Mouse (Mus musculus) heart, adult 2 months (tissue): Measurements from ENCODE around the gene Pou3f3.

Experiments
- EP300 ChIP-seq: fragments of 200-500 bp; IDR thresholded peaks from 2 replicates; pipeline ENCODE4 v1.6.1; 2011; ENCODE audit warnings: low read depth, low read length, control low read depth; ENCODE audit not compliant: insufficient read depth
- POLR2A ChIP-seq: fragments of 200-500 bp; IDR thresholded peaks from 2 replicates; pipeline ENCODE4 v1.6.1; 2011; ENCODE audit warnings: mild to moderate bottlenecking, low read depth, low read length, control low read depth; ENCODE audit not compliant: insufficient read depth

- TF ChIP-seq POLR2A (no peak), EP300 (no peak)
These were observed 6.9 kb upstream of the Pou3f3 start for GRCm38 (mm10) chr1:42688541-42689125.
